Mouse (Mus musculus) liver, postnatal 0 days (tissue): ENCODE measurements around the gene Lsmem1.
"Not testable (repeated sequence)": the region's sequence is repeated elsewhere in the genome, so short reads cannot be mapped to it uniquely, and the experiment has no call there.

Experiments used
- CTCF ChIP-seq: sonication (generic); IDR thresholded peaks from 2 replicates; pipeline ENCODE4 v1.5.1; 2016; ENCODE audit warnings: antibody characterized with exemption, low read depth
- EP300 ChIP-seq: IDR thresholded peaks from 2 replicates; pipeline ENCODE4 v1.6.1; 2016; ENCODE audit warnings: antibody characterized with exemption, low read depth, mild to moderate bottlenecking

DNA sequence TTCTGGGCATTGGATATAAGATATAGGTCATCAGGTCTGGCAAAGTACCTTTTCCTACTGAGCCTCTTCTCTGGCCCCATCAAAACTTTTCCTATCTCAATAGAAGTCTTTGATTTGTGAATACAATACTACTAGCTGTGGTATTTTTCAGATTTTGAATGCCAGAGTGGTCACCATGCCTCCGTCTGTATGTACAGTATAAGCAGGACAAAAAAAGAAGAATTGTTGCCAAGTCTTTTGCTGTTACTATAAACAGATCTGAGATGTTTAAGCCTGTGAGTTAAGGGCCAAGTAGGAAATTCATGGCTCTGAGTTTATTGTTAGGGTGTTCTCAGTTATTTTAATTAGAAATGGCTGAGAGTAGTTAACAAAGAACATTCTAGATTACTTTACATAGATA lies 24.1 kb downstream of the Lsmem1 start:
- not testable (repeated sequence) for TF ChIP-seq CTCF, EP300
